Mouse (Mus musculus): ENCODE results near the gene Ctc1. TPM values are rescaled to one million over a fixed set of nuclear protein-coding genes. Genes with fewer than 3 reads are reported as not detected.
A peak's percentile ranks its signal among the peaks of the same experiment; 100 is the strongest.
"Not testable (repeated sequence)": the region's sequence is repeated elsewhere in the genome, so short reads cannot be mapped to it uniquely, and the experiment has no call there.

The Ctc1 gene
- polyA plus RNA-seq, 1 experiment from 2014 or later = 79.6 TPM

- H3K4me1 ChIP-seq = peaks cover 35% of the 10 kb centered on the region
- peaks cover 10% of the 10 kb centered on the region for H3K36me3 ChIP-seq (replicated peaks)
- H3K4me3 ChIP-seq = peak overlapping the region; percentile 66; the same call in 1 of the 2 replicates
- WGBS = 89% methylated on average over 15 of the region's 15 CpGs
- H3K27me3 ChIP-seq (ENCODE audit: poor library complexity, severe bottlenecking) = no peaks in the 10 kb centered on the region
- H3K27ac ChIP-seq = no peak overlapping the region
- no peak for DNase-seq (ENCODE audit: extremely low spot score, low spot score)
- H3K9me3 ChIP-seq = no peaks in the 10 kb centered on the region
Measured at GRCm38 (mm10) chr11:69010400-69011323, 5.0 kb upstream of the Ctc1 start.

DNA sequence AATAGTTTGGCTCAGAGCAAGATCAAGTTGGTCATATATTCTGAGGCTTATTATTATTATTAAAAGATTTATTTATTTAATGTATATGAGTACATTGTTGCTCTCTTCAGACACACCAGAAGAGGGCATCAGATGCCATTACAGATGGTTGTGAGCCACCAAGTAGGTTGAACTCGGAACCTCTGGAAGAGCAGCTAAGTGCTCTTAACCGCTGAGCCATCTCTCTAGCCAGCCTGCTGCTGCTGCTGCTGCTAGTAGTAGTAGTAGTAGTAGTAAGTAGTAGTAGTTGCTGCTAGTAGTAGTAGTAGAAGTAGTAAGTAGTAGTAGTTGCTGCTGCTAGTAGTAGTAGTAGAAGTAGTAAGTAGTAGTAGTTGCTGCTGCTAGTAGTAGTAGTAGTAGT is 4.3 kb upstream of the Ctc1 start:
- H3K9me3 ChIP-seq; H3K27me3 ChIP-seq (ENCODE audit: poor library complexity, severe bottlenecking); H3K36me3 ChIP-seq (replicated peaks); DNase-seq (ENCODE audit: extremely low spot score, low spot score): not testable (repeated sequence)
- WGBS = 71% methylated on average over 2 of the region's 2 CpGs
- Histone ChIP-seq H3K4me3 (peak overlapping the region; percentile 66), H3K4me1 (peaks cover 40% of the 10 kb centered on the region), H3K27ac (peak overlapping the region; percentile 88; the same call in 1 of the 2 replicates)

- Histone ChIP-seq H3K27me3 (ENCODE audit: poor library complexity, severe bottlenecking) (no peaks in the 10 kb centered on the region), H3K4me3 (peak overlapping the region; percentile 66), H3K27ac (peak overlapping the region; percentile 88), H3K4me1 (peaks cover 41% of the 10 kb centered on the region), H3K36me3 (replicated peaks) (no peaks in the 10 kb centered on the region), H3K9me3 (no peaks in the 10 kb centered on the region)
- peak; percentile 87 for DNase-seq (ENCODE audit: extremely low spot score, low spot score)
- 3% methylated on average over 18 of the region's 18 CpGs for WGBS
Measured at GRCm38 (mm10) chr11:69012071-69012601, 3.6 kb upstream of the Ctc1 start.

- peak overlapping the region; percentile 96 for H3K27ac ChIP-seq
- peak overlapping the region; percentile 71 for H3K4me3 ChIP-seq
- DNase-seq (ENCODE audit: extremely low spot score, low spot score) = no peak
- peaks cover 13% of the 10 kb centered on the region for H3K36me3 ChIP-seq (replicated peaks)
- WGBS = 63% methylated on average over 3 of the region's 3 CpGs
- H3K4me1 ChIP-seq = peaks cover 26% of the 10 kb centered on the region
- H3K27me3 ChIP-seq (ENCODE audit: poor library complexity, severe bottlenecking) = no peaks in the 10 kb centered on the region
- H3K9me3 ChIP-seq = no peaks in the 10 kb centered on the region
Measured at GRCm38 (mm10) chr11:69016755-69017154, 1.0 kb downstream of the Ctc1 start.

DNA sequence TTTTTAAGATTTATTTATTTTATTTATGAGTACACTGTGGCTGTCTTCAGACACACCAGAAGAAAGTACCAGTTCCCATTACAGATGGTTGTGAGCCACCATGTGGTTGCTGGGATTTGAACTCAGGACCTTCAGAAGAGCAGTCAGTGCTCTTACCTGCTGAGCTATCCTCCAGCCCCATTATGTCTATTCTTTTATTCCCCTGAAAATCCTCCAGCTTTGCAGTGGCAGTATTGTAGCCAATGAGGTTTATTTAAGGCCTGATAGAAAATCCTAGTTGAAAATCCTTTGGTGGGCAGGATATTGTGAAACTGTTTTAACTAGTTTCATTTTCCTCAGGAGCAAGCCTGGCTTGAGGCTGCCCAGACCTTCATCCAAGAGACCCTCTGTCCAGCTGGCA is 5.0 kb downstream of the Ctc1 start:
- Histone ChIP-seq H3K9me3 (no peaks in the 10 kb centered on the region), H3K4me1 (peaks cover 14% of the 10 kb centered on the region), H3K27ac (no peak overlapping the region), H3K27me3 (ENCODE audit: poor library complexity, severe bottlenecking) (no peaks in the 10 kb centered on the region), H3K4me3 (no peak overlapping the region), H3K36me3 (replicated peaks) (peaks cover 53% of the 10 kb centered on the region)
- no peak for DNase-seq (ENCODE audit: extremely low spot score, low spot score)

DNA sequence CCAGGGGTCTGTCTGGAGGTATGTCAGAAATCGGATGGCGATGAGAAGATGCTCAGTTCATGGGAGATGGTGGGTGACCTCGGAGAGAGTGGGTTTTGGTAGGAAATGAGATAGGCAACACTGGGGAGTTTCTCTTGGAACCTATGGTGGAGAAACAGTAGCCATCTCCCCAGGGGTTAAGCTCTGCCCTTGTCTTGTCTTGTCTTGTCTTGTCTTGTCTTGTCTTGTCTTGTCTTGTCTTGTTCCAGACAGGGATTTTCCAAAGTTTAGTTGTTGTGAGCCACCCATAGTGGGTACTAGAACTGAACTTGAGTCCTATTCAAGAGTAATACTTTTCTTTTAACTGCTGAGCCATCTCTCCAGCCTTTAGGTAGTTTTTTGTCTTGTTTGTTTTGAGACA is 10.9 kb downstream of the Ctc1 start:
- Histone ChIP-seq H3K9me3 (no peaks in the 10 kb centered on the region), H3K36me3 (replicated peaks) (peaks cover 100% of the 10 kb centered on the region), H3K27me3 (ENCODE audit: poor library complexity, severe bottlenecking) (no peaks in the 10 kb centered on the region), H3K27ac (no peak overlapping the region), H3K4me1 (no peaks in the 10 kb centered on the region), H3K4me3 (no peak overlapping the region)
- 94% methylated on average over 3 of the region's 3 CpGs for WGBS
- DNase-seq (ENCODE audit: extremely low spot score, low spot score) = no peak

DNA sequence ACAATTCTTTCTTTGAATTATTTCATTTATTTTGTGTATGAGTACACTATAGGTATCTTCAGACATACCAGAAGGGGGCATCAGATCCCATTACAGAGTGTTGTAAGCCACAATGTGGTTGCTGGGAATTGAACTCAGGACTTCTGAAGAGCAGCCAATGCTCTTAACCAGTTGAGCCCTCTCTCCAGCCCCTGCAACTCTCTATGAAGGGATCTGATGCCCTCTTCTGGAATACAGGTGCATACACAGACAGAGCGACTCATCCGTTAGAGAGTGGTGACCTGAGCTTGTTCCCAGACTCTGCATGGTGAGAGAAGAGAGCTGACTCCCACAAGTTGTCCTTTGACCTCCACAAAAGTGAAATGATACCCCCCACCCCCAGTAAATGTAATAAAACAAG is 13.1 kb downstream of the Ctc1 start:
- DNase-seq (ENCODE audit: extremely low spot score, low spot score) = no peak
- WGBS = 72% methylated on average over 2 of the region's 2 CpGs
- H3K4me3 ChIP-seq = no peak overlapping the region
- no peaks in the 10 kb centered on the region for H3K9me3 ChIP-seq
- H3K36me3 ChIP-seq (replicated peaks) = peaks cover 98% of the 10 kb centered on the region
- no peak overlapping the region for H3K27ac ChIP-seq
- H3K27me3 ChIP-seq (ENCODE audit: poor library complexity, severe bottlenecking) = no peaks in the 10 kb centered on the region
- no peaks in the 10 kb centered on the region for H3K4me1 ChIP-seq

DNA sequence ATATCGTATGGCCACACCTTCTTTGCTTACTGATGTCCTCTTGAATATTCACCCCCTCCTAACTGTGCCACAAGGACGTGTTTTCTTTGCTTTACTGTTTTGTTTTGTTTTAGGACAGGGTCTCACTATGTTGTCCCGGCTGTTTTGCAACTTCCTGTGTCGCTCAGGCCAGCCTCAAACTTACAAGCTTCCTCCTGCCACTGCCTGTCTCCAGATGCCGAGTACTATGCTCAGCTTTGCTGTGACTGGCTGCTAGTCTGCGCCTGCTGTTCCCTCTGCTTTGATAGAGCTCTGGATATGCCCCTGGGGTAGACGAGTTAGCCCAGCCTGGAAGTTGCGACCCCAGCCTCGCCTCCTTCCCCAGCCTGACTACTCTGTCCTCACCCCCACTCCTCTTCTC is 17.8 kb downstream of the Ctc1 start:
- Histone ChIP-seq H3K36me3 (replicated peaks) (peaks cover 77% of the 10 kb centered on the region), H3K27me3 (ENCODE audit: poor library complexity, severe bottlenecking) (no peaks in the 10 kb centered on the region), H3K9me3 (no peaks in the 10 kb centered on the region), H3K27ac (no peak overlapping the region), H3K4me1 (peaks cover 24% of the 10 kb centered on the region), H3K4me3 (no peak overlapping the region)
- DNase-seq (ENCODE audit: extremely low spot score, low spot score) = no peak
- 73% methylated on average over 9 of the region's 9 CpGs for WGBS

DNA sequence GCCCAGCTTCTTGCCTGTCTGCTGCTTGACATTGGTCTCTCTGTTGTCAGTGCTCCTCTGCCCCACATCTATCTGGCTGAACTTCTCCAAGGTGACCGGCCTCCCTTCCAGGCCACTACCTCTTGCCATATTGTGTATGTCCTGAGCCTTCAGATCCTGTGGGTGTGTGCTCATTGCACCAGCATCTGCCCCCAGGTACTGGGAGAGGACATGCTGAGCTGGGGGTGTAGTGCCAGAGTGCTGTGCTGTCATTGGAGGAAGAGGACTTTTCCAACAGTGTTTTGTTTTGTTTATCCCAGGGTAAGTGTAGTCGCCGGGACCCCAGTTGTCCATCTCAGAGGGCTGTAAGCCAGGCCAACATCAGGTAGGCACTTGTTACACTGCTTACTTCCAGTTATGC is 18.9 kb downstream of the Ctc1 start:
- no peak overlapping the region for H3K4me3 ChIP-seq
- H3K9me3 ChIP-seq = no peaks in the 10 kb centered on the region
- no peak for DNase-seq (ENCODE audit: extremely low spot score, low spot score)
- WGBS = 94% methylated on average over 3 of the region's 3 CpGs
- peaks cover 34% of the 10 kb centered on the region for H3K4me1 ChIP-seq
- peaks cover 67% of the 10 kb centered on the region for H3K36me3 ChIP-seq (replicated peaks)
- no peaks in the 10 kb centered on the region for H3K27me3 ChIP-seq (ENCODE audit: poor library complexity, severe bottlenecking)
- no peak overlapping the region for H3K27ac ChIP-seq

DNA sequence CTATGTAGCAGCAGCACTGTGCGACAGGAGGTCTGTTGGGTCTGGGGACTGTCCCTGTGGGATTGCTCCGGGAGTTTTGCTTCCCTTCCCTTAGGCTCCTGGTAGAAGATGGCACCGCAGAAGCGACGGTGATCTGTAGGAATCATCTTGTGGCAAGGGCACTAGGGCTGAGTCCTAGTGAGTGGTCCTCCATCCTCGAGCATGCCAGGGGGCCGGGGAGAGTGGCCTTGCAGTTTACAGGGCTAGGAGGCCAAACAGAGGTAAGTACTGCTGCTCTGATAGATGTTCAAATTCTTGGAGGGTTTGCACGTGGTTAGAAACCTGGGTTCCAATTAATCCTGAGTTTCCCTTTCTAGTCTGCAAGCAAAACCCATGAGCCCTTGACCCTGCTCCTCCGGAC is 19.7 kb downstream of the Ctc1 start:
- no peaks in the 10 kb centered on the region for H3K27me3 ChIP-seq (ENCODE audit: poor library complexity, severe bottlenecking)
- peaks cover 59% of the 10 kb centered on the region for H3K36me3 ChIP-seq (replicated peaks)
- H3K27ac ChIP-seq = peak overlapping the region; percentile 81
- no peaks in the 10 kb centered on the region for H3K9me3 ChIP-seq
- H3K4me3 ChIP-seq = peak overlapping the region; percentile 64
- DNase-seq (ENCODE audit: extremely low spot score, low spot score) = no peak
- WGBS = 80% methylated on average over 9 of the region's 9 CpGs
- H3K4me1 ChIP-seq = peaks cover 35% of the 10 kb centered on the region

DNA sequence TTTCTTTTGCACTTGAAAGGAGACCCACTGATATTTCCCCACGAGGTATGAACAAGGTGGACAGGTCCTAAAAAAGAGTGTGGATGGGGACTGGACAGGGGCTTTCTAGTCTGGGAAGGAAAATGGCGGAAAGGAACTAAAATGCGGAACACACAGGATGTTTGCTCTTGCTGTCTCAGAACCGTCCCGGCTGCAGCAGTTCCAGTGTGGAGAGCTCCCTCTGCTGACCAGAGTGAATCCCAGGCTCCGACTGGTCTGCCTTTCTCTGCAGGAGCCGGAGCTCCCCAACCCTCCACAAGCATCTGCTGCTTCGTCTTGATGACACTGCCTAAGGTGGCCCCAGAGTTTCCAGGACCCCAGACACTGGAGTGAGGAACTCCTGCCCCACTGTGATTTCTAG is 20.1 kb downstream of the Ctc1 start:
- no peaks in the 10 kb centered on the region for H3K9me3 ChIP-seq
- peaks cover 55% of the 10 kb centered on the region for H3K36me3 ChIP-seq (replicated peaks)
- peak overlapping the region; percentile 81 for H3K27ac ChIP-seq
- WGBS = 10% methylated on average over 8 of the region's 8 CpGs
- DNase-seq (ENCODE audit: extremely low spot score, low spot score) = peak; percentile 83
- H3K4me1 ChIP-seq = peaks cover 35% of the 10 kb centered on the region
- H3K4me3 ChIP-seq = peak overlapping the region; percentile 64
- no peaks in the 10 kb centered on the region for H3K27me3 ChIP-seq (ENCODE audit: poor library complexity, severe bottlenecking)

DNA sequence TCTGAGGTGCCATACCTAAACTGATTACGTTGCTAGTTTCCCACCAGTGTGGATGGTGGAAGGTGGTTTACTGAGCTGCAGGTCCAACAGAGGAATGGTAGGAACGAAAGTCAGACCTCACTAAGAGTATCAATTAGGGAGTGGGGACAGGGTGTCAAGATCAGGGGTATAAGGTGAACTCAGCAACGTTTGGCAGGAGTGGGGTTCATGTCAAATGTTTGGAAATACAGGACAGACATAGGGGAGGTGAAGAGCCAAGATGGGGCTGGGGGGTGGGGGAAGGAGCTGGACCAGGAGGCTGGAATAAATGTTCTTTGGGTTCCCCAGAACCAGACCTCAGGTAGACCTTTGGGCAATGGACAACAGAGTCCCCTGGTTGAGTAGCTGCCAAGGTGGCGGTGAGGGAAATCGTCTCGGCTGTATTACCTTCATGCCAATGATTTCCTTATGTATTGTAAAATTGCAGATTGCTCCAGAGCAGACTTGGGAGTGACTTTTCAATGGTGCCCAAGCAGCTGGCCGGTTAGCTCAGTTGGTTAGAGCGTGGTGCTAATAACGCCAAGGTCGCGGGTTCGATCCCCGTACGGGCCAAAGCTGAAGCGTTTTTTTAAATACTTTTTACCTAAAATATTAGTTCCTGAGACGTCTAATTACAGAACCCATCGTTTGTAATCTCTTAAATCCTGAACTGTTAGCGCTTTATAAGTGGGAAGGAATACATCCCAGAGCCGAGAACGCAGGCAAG is 20.9 kb downstream of the Ctc1 start:
- Histone ChIP-seq H3K27me3 (ENCODE audit: poor library complexity, severe bottlenecking) (no peaks in the 10 kb centered on the region), H3K9me3 (no peaks in the 10 kb centered on the region), H3K4me3 (peak overlapping the region; percentile 64), H3K27ac (peak overlapping the region; percentile 87), H3K4me1 (peaks cover 35% of the 10 kb centered on the region), H3K36me3 (replicated peaks) (peaks cover 46% of the 10 kb centered on the region)
- WGBS = 10% methylated on average over 20 of the region's 20 CpGs
- DNase-seq (ENCODE audit: extremely low spot score, low spot score) = peak; percentile 89

Measured in forebrain, embryonic 10.5 days (tissue).